23 mouse cellular contexts compared by ENCODE assay signal in the genomic region with DNA sequence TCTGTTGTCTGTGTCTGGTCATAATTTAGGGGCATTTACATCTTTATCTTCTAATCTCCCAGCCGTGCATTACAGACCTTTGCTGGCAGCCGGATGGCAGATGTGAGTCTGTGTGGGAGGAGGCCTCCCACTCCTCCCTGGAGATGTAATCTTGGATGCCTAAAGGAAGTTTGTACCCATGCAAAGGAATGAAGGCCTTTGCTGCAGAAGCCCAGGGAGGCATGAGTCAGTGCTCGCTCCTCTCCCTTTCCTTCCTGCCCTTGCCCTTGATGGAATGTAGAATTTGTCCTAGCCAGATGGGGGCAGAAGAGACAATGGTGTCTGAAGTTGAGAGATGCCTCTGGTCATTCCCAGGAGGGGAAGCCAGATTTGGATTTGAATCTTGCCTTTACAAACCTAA. TPM values are rescaled to one million over a fixed set of nuclear protein-coding genes. Genes with fewer than 3 reads are reported as not detected.
DNase-seq lines count a peak whose midpoint lies in the region; ATAC-seq and TF ChIP-seq lines count a peak whose summit lies in the region.
"Had no signal": no experiment of that assay in that cellular context is flagged by ENCODE, and none has a peak within 500 bp of the region (broad histone marks: within the 10 kb centered on the region; RNA-seq: fewer than 3 reads in every experiment).

No protein-coding gene starts in this region.

- intact Hi-C loops in gastrocnemius, adult 2 months (cut with DNase I) = no loop called here

- H3K4me2 ChIP-seq in intestine, postnatal 0 days (replicated peaks; ENCODE audit: low read depth) = no peak overlapping the region
- no peak overlapping the region for H3K4me2 ChIP-seq in intestine, embryonic 15.5 days (replicated peaks)
- H3K4me2 ChIP-seq in embryonic facial prominence, embryonic 15.5 days (replicated peaks) = no peak overlapping the region
- H3K4me2 ChIP-seq in forebrain, embryonic 15.5 days (replicated peaks) = no peak overlapping the region
- H3K4me2 ChIP-seq: forebrain, embryonic 12.5 days had no signal

- no peak overlapping the region for H3K4me3 ChIP-seq in intestine, postnatal 0 days (ENCODE audit: low read depth, low read length)
- no peak overlapping the region for H3K4me3 ChIP-seq in intestine, embryonic 15.5 days (replicated peaks)
- no peak overlapping the region for H3K4me3 ChIP-seq in embryonic facial prominence, embryonic 15.5 days (replicated peaks)
- no peak overlapping the region for H3K4me3 ChIP-seq in forebrain, embryonic 15.5 days
- no peak overlapping the region for H3K4me3 ChIP-seq in gastrocnemius, adult 2 months
- H3K4me3 ChIP-seq: forebrain, embryonic 12.5 days; heart, embryonic 10.5 days; myocyte had no signal

- H3K27me3 ChIP-seq in intestine, postnatal 0 days (replicated peaks; ENCODE audit: control insufficient read depth, insufficient read depth, low read length) = no peaks in the 10 kb centered on the region
- H3K27me3 ChIP-seq in intestine, embryonic 15.5 days (replicated peaks) = no peaks in the 10 kb centered on the region
- no peaks in the 10 kb centered on the region for H3K27me3 ChIP-seq in embryonic facial prominence, embryonic 15.5 days
- no peaks in the 10 kb centered on the region for H3K27me3 ChIP-seq in forebrain, embryonic 15.5 days
- H3K27me3 ChIP-seq: forebrain, embryonic 12.5 days had no signal

- H3K4me1 ChIP-seq in intestine, postnatal 0 days (replicated peaks; ENCODE audit: control insufficient read depth, insufficient read depth, low read length) = peaks cover 7% of the 10 kb centered on the region
- H3K4me1 ChIP-seq in intestine, embryonic 15.5 days (replicated peaks) = no peaks in the 10 kb centered on the region
- H3K4me1 ChIP-seq in embryonic facial prominence, embryonic 15.5 days = peaks cover 14% of the 10 kb centered on the region
- no peaks in the 10 kb centered on the region for H3K4me1 ChIP-seq in forebrain, embryonic 15.5 days
- H3K4me1 ChIP-seq: forebrain, embryonic 12.5 days; heart, embryonic 10.5 days had no signal

- H3K9me3 ChIP-seq in intestine, postnatal 0 days (ENCODE audit: control insufficient read depth) = no peaks in the 10 kb centered on the region
- H3K9me3 ChIP-seq in intestine, embryonic 15.5 days = no peaks in the 10 kb centered on the region
- no peaks in the 10 kb centered on the region for H3K9me3 ChIP-seq in embryonic facial prominence, embryonic 15.5 days (replicated peaks)
- H3K9me3 ChIP-seq in forebrain, embryonic 15.5 days = no peaks in the 10 kb centered on the region
- H3K9me3 ChIP-seq: forebrain, embryonic 12.5 days; heart, embryonic 10.5 days had no signal

- ATAC-seq in intestine, postnatal 0 days = no peak
- no peak for ATAC-seq in intestine, embryonic 15.5 days
- no peak for ATAC-seq in embryonic facial prominence, embryonic 15.5 days (ENCODE audit: insufficient number of reproducible peaks, low FRiP score, low TSS enrichment, low read depth)
- no peak for ATAC-seq in forebrain, embryonic 15.5 days (replicated peaks)

- no peak overlapping the region for H3K9ac ChIP-seq in intestine, postnatal 0 days (ENCODE audit: low read depth, low read length)
- H3K9ac ChIP-seq in intestine, embryonic 15.5 days = no peak overlapping the region
- H3K9ac ChIP-seq in embryonic facial prominence, embryonic 15.5 days = no peak overlapping the region
- no peak overlapping the region for H3K9ac ChIP-seq in forebrain, embryonic 15.5 days (replicated peaks)
- H3K9ac ChIP-seq: forebrain, embryonic 12.5 days had no signal

- H3K27ac ChIP-seq in intestine, postnatal 0 days (ENCODE audit: low read depth, low read length) = no peak overlapping the region
- no peak overlapping the region for H3K27ac ChIP-seq in intestine, embryonic 15.5 days
- H3K27ac ChIP-seq in embryonic facial prominence, embryonic 15.5 days (replicated peaks) = 0 out of 2 replicates have a peak overlapping the region, but pooled peaks have one; percentile 12
- no peak overlapping the region for H3K27ac ChIP-seq in forebrain, embryonic 15.5 days (replicated peaks)
- H3K27ac ChIP-seq in gastrocnemius, adult 2 months = no peak overlapping the region
- H3K27ac ChIP-seq: forebrain, embryonic 12.5 days; heart, embryonic 10.5 days had no signal

- peak; percentile 24 for TF ChIP-seq CTCF in intestine, postnatal 0 days (IDR thresholded peaks at IDR 0.05; ENCODE audit: low read depth)
- no peak for TF ChIP-seq CTCF in gastrocnemius, adult 2 months (IDR thresholded peaks at IDR 0.05)

- no peaks in the 10 kb centered on the region for H3K36me3 ChIP-seq in intestine, postnatal 0 days (ENCODE audit: control insufficient read depth, insufficient read depth)
- H3K36me3 ChIP-seq in intestine, embryonic 15.5 days = no peaks in the 10 kb centered on the region
- no peaks in the 10 kb centered on the region for H3K36me3 ChIP-seq in embryonic facial prominence, embryonic 15.5 days
- H3K36me3 ChIP-seq in forebrain, embryonic 15.5 days = no peaks in the 10 kb centered on the region
- H3K36me3 ChIP-seq: forebrain, embryonic 12.5 days; heart, embryonic 10.5 days had no signal

- 35% methylated on average over 3 of the region's 3 CpGs for WGBS in intestine, postnatal 0 days
- WGBS in intestine, embryonic 15.5 days = 43% methylated on average over 3 of the region's 3 CpGs
- WGBS in embryonic facial prominence, embryonic 15.5 days = 14% methylated on average over 3 of the region's 3 CpGs
- WGBS in forebrain, embryonic 15.5 days = 78% methylated on average over 3 of the region's 3 CpGs

- peak; percentile 50 for DNase-seq in right cerebral cortex, adult 18-20 months
- no peak for DNase-seq in right cerebral cortex, adult 2 months (ENCODE audit: low spot score in 2 of 2)
- no peak for DNase-seq in gastrocnemius, adult 2 months
- DNase-seq: cerebellum, adult 11 months; cerebellum, postnatal 10 days; lung, postnatal 10 days; midbrain, embryonic 14.5 days; right cerebral cortex, postnatal 25 days; thymus, adult 18-20 months; thymus, postnatal 4 days had no signal

RNA-seq across cellular contexts. Expression of gene Ociad2, which starts 32.4 kb away (rescaled TPM):
- polyA plus RNA-seq in intestine, postnatal 0 days (2015; fragmentation: Nextera tagmentation; extraction: Ambion mirVana) = 225 and 241 TPM in 2 replicates
- polyA plus RNA-seq in intestine, embryonic 15.5 days (2015; fragmentation: Nextera tagmentation; extraction: Ambion mirVana) = 192 and 216 TPM in 2 replicates
- polyA plus RNA-seq in embryonic facial prominence, embryonic 15.5 days (2015; fragmentation: Nextera tagmentation; extraction: Ambion mirVana) = 12.0 and 13.5 TPM in 2 replicates
- 21.1 and 22.2 TPM in 2 replicates for polyA plus RNA-seq in forebrain, embryonic 15.5 days (2015; fragmentation: Nextera tagmentation; extraction: Ambion mirVana)
- 10 to 100 TPM; 36.9 to 56.5 TPM for total RNA-seq in gastrocnemius, adult 2 months (2021)

RNA-seq across cellular contexts. Expression of gene Cwh43, which starts 32.7 kb away (rescaled TPM):
- polyA plus RNA-seq in intestine, postnatal 0 days (2015; fragmentation: Nextera tagmentation; extraction: Ambion mirVana) = 0.34 and 0.84 TPM in 2 replicates
- polyA plus RNA-seq in intestine, embryonic 15.5 days (2015; fragmentation: Nextera tagmentation; extraction: Ambion mirVana) = 0.15 and 0.20 TPM in 2 replicates
- polyA plus RNA-seq in embryonic facial prominence, embryonic 15.5 days (2015; fragmentation: Nextera tagmentation; extraction: Ambion mirVana) = 5.2 and 5.8 TPM in 2 replicates
- 0.06 and 0.08 TPM in 2 replicates for polyA plus RNA-seq in forebrain, embryonic 15.5 days (2015; fragmentation: Nextera tagmentation; extraction: Ambion mirVana)
- total RNA-seq in gastrocnemius, adult 2 months (2021) = not detected
- total RNA-seq: adrenal gland, adult 18-20 months; megakaryocyte progenitor cell, adult 5-6 weeks had no signal
- polyA plus RNA-seq: heart, embryonic 10.5 days; hindbrain, embryonic 11.5 days; liver, embryonic 16.5 days; spleen, adult 2 months; stomach, embryonic 14.5 days had no signal
